Mouse (Mus musculus) intestine, embryonic 14.5 days (tissue): ENCODE measurements at regions not wholly inside any gene's neighbourhood (a gene's known extent, or its start where the extent isn't known, plus 50 kb on each side); places are given as distances from the start of the nearest gene placed in this dataset.

Experiments
- ATAC-seq: fragments of 200-750 bp; cut with Nextera tagmentation; replicated peaks from 2 replicates; pipeline ENCODE4 v1.8.0; 2017; ENCODE audit warnings: low read depth, moderate number of reproducible peaks, moderate TSS enrichment, moderate library complexity; ENCODE audit not compliant: low FRiP score, low TSS enrichment
- DNase-seq: peaks from one replicate; pipeline ENCODE4 v3.0.0-alpha.2; 2018; ENCODE audit warnings: low spot score
- H3K27ac ChIP-seq: fragments of 300-500 bp; sonication (generic); 2 replicates; pipeline ENCODE4 v1.5.1; 2014; ENCODE audit warnings: low read depth, mild to moderate bottlenecking, control low read depth
- H3K27me3 ChIP-seq: fragments of 300-500 bp; sonication (generic); replicated peaks from 2 replicates; pipeline ENCODE4 v1.6.1; 2014; ENCODE audit warnings: low read length, control low read depth; ENCODE audit not compliant: control insufficient read depth, insufficient read depth
- H3K36me3 ChIP-seq: fragments of 300-500 bp; sonication (generic); 2 replicates; pipeline ENCODE4 v1.6.1; 2014; ENCODE audit warnings: low read length, control low read depth; ENCODE audit not compliant: control insufficient read depth, insufficient read depth
- H3K4me1 ChIP-seq: fragments of 300-500 bp; sonication (generic); replicated peaks from 2 replicates; pipeline ENCODE4 v1.6.1; 2014; ENCODE audit warnings: low read length, control low read depth, mixed read lengths; ENCODE audit not compliant: control insufficient read depth, insufficient read depth
- H3K4me2 ChIP-seq: fragments of 300-500 bp; sonication (generic); 2 replicates; pipeline ENCODE4 v1.6.1; 2014; ENCODE audit warnings: low read length
- H3K4me3 ChIP-seq: fragments of 300-500 bp; sonication (generic); 2 replicates; pipeline ENCODE4 v1.5.1; 2014; ENCODE audit warnings: low read depth, low read length, control low read depth, mixed read lengths
- H3K9ac ChIP-seq: fragments of 300-500 bp; sonication (generic); 2 replicates; pipeline ENCODE4 v1.6.1; 2014; ENCODE audit warnings: mild to moderate bottlenecking, low read length
- H3K9me3 ChIP-seq: fragments of 300-500 bp; sonication (generic); 2 replicates; pipeline ENCODE4 v1.6.1; 2016; ENCODE audit warnings: low read length, control low read depth; ENCODE audit not compliant: control insufficient read depth
- WGBS: fragments of 180-500 bp; shearing (Covaris S2); extraction: QIAGEN DNeasy Blood & Tissue Kit; methylation state at CpG from one replicate; pipeline ENCODE4 v1.1.7; 2014; 5-methylcytosine and 5-hydroxymethylcytosine counted together

- Histone ChIP-seq H3K4me1 (no peaks in the 10 kb centered on the region), H3K27ac (peak overlapping the region; percentile 51; the same call in 1 of the 2 replicates), H3K27me3 (no peaks in the 10 kb centered on the region), H3K36me3 (no peaks in the 10 kb centered on the region), H3K9me3 (no peaks in the 10 kb centered on the region), H3K4me2 (peak overlapping the region; percentile 1; the same call in 1 of the 2 replicates), H3K9ac (no peak overlapping the region), H3K4me3 (no peak overlapping the region)
- DNase-seq (no peak), ATAC-seq (no peak)
- WGBS, result 83% methylated on average over 6 of the region's 6 CpGs
Observed at GRCm38 (mm10) chr5:61155390-61156225, 653.0 kb upstream of the G6pd2 start.

GRCm38 (mm10) chr5:61156226-61156565 lies 652.4 kb upstream of the G6pd2 start:
- no peaks in the 10 kb centered on the region for H3K36me3 ChIP-seq
- peak overlapping the region; percentile 1; the same call in 1 of the 2 replicates for H3K4me2 ChIP-seq
- 40% methylated on average over 8 of the region's 8 CpGs for WGBS
- DNase-seq (no peak), ATAC-seq (no peak)
- no peaks in the 10 kb centered on the region for H3K4me1 ChIP-seq
- no peaks in the 10 kb centered on the region for H3K27me3 ChIP-seq
- H3K9ac ChIP-seq, result no peak overlapping the region
- no peak overlapping the region for H3K4me3 ChIP-seq
- H3K27ac ChIP-seq, result no peak overlapping the region
- no peaks in the 10 kb centered on the region for H3K9me3 ChIP-seq
